Mouse (Mus musculus) leukemia stem cell, adult 10-12 weeks (primary cell): ENCODE results near the gene Zfp217. TPM values are rescaled to one million over a fixed set of nuclear protein-coding genes. Genes with fewer than 3 reads are reported as not detected.

Experiments
- polyA plus RNA-seq: library from polyadenylated mRNA; stranded (reverse); fragments of >175 nt; gene quantifications from 2 replicates; pipeline ENCODE4 v1.2.3, GENCODE M21; 2012; ENCODE audit warnings: low replicate concordance

Zfp217 gene
- 8.4 and 15.8 TPM in 2 replicates for polyA plus RNA-seq

GRCm38 (mm10) chr2:170147661-170148153, at the start of gene Zfp217:
Gene Zfp217, minus strand, starts transcription at chr2:170148103.

